Mouse (Mus musculus) intestine, postnatal 0 days (tissue): Measurements from ENCODE around the gene Gtf2h3. TPM values are rescaled to one million over a fixed set of nuclear protein-coding genes. Genes with fewer than 3 reads are reported as not detected.
"Not testable (repeated sequence)": the region's sequence is repeated elsewhere in the genome, so short reads cannot be mapped to it uniquely, and the experiment has no call there.

Source experiments
- ATAC-seq: fragments of 200-750 bp; cut with Nextera tagmentation; 2 replicates; pipeline ENCODE4 v1.8.0; 2017; ENCODE audit warnings: mild to moderate bottlenecking, moderate TSS enrichment, moderate library complexity
- H3K27ac ChIP-seq: fragments of 300-500 bp; sonication (generic); 2 replicates; pipeline ENCODE4 v1.5.1; 2014; ENCODE audit warnings: mild to moderate bottlenecking, low read depth, low read length, moderate library complexity
- H3K27me3 ChIP-seq: fragments of 300-500 bp; sonication (generic); replicated peaks from 2 replicates; pipeline ENCODE4 v1.6.1; 2014; ENCODE audit warnings: low read length, mixed read lengths; ENCODE audit not compliant: control insufficient read depth, insufficient read depth
- H3K36me3 ChIP-seq: fragments of 300-500 bp; sonication (generic); 2 replicates; pipeline ENCODE4 v1.6.1; 2014; ENCODE audit warnings: mild to moderate bottlenecking, moderate library complexity; ENCODE audit not compliant: control insufficient read depth, insufficient read depth
- H3K4me1 ChIP-seq: fragments of 300-500 bp; sonication (generic); replicated peaks from 2 replicates; pipeline ENCODE4 v1.6.1; 2014; ENCODE audit warnings: antibody characterized with exemption, low read length, mixed read lengths; ENCODE audit not compliant: control insufficient read depth, insufficient read depth
- H3K4me2 ChIP-seq: fragments of 300-500 bp; sonication (generic); replicated peaks from 2 replicates; pipeline ENCODE4 v1.6.1; 2014; ENCODE audit warnings: low read depth, mild to moderate bottlenecking, moderate library complexity
- H3K4me3 ChIP-seq: fragments of 300-500 bp; sonication (generic); 2 replicates; pipeline ENCODE4 v1.5.1; 2014; ENCODE audit warnings: low read depth, low read length
- H3K9ac ChIP-seq: fragments of 300-500 bp; sonication (generic); 2 replicates; pipeline ENCODE4 v1.6.1; 2014; ENCODE audit warnings: mild to moderate bottlenecking, low read depth, low read length
- H3K9me3 ChIP-seq: fragments of 300-500 bp; sonication (generic); 2 replicates; pipeline ENCODE4 v1.6.1; 2016; ENCODE audit warnings: mixed run types; ENCODE audit not compliant: control insufficient read depth
- CTCF ChIP-seq: sonication (generic); IDR thresholded peaks from 2 replicates; pipeline ENCODE4 v1.5.1; 2016; ENCODE audit warnings: low read depth, mild to moderate bottlenecking, control low read depth, antibody characterized with exemption, moderate library complexity
- WGBS: fragments of 180-500 bp; shearing (Covaris S2); extraction: QIAGEN DNeasy Blood & Tissue Kit; methylation state at CpG from one replicate; pipeline ENCODE4 v1.1.7; 2014; 5-methylcytosine and 5-hydroxymethylcytosine counted together
- polyA plus RNA-seq: library from polyadenylated mRNA; unstranded; fragments of >200 nt; fragmentation: Nextera tagmentation; extraction: Ambion mirVana; gene quantifications from 2 replicates; pipeline ENCODE4 v1.2.1, GENCODE M21; 2015

Gtf2h3 gene
- polyA plus RNA-seq, 1 experiment from 2014 or later, result 15.9 TPM

DNA sequence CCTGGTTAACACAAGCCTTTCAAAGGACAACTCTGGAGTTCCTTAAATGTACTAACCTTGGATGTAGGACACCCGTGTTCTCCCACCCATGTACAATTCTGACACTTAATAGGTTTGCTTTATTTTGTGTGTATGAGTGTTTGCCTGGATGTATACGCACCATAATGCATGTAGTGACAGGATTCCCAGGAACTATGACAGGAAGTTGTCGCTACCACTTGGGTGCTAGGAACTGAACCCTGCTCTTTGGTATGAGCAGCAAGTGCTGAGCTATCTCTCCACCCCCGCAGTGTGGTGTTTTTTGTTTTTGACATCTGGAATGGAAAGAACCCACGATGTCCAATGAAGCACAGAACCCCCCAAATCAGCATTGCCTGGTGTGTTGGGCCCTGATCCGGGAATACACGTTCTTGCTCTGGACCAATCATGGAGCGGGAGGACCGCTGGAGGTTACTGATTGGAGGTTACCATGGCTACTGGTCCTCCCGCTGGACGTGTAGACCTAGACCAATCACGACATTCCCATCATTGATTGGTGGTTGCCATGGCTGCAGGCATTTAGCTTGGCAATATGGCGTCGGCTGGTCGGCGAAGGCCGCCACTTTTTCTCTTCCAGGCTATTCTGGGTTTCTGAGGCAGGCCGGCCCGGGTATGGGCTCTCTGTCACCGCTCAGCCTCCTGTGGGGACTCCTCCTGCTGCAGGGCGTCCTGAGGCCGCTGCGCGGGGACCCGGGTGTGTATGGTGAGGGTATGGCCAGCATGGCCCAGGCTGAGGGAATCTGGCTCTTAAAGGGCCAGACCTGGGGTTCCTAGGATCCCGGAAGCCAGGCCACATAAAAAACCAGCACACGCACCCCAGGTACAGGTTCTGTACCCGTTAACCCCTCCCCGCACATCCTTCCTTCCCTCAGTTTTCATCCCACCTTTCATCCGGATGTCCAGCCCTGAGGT lies 19.6 kb downstream of the Gtf2h3 start:
- Histone ChIP-seq H3K36me3 (peaks cover 21% of the 10 kb centered on the region; the same call in 1 of the 2 replicates), H3K4me3 (peak overlapping the region; percentile 88), H3K4me2 (peak overlapping the region; percentile 84), H3K9me3 (no peaks in the 10 kb centered on the region), H3K27ac (no peak overlapping the region), H3K27me3 (no peaks in the 10 kb centered on the region), H3K9ac (peak overlapping the region; percentile 62), H3K4me1 (peaks cover 4% of the 10 kb centered on the region; the same call in 1 of the 2 replicates)
- ATAC-seq, result peak; percentile 99
- no peak for TF ChIP-seq CTCF
- WGBS, result 7% methylated on average over 30 of the region's 30 CpGs

DNA sequence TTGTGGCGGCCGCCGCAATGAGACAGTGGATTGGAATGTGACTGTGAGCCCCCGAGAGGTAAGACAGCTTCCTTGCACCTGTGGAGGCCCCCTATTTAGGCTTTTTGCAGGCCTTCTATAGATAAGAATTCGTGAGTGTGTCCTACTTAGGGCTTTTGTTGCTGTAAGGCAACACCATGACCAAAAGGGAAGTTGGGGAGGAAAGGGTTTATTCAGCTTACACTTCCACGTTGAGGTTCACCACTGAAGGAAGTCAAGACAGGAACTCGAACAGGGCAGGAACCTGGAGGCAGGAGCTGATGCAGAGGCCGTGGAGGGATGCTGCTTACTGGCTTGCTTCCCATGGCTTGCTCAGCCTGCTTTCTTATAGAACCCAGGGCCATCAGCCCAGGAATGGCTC lies 20.8 kb downstream of the Gtf2h3 start:
- not testable (repeated sequence) for H3K9me3 ChIP-seq, H3K4me3 ChIP-seq, ATAC-seq, H3K4me1 ChIP-seq, H3K9ac ChIP-seq, H3K27me3 ChIP-seq, H3K4me2 ChIP-seq, H3K27ac ChIP-seq
- WGBS, result 57% methylated on average over 8 of the region's 8 CpGs
- H3K36me3 ChIP-seq, result peaks cover 14% of the 10 kb centered on the region; the same call in 1 of the 2 replicates

DNA sequence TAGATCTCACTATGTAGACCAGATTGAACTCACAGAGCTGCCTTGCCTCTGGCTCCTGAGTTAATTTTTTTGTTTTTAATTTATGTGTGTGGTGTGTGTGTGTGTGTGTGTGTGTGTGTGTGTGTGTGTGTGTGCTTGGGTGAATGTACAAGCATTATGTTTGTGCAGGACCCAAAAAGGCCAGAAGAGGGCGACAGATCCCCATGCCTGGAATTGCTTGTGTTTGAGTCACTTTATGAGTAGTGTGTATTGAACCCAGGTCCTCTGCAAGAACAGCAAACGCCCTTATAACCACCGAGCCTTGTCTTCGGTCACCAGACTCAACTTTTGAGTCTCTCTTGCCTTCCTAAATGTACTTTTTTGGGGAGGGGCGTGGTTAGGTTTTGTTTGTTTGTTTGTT lies 23.4 kb downstream of the Gtf2h3 start:
- TF ChIP-seq CTCF, result peak; percentile 85
- no peak for ATAC-seq
- Histone ChIP-seq H3K9ac (no peak overlapping the region), H3K4me3 (no peak overlapping the region), H3K9me3 (no peaks in the 10 kb centered on the region), H3K36me3 (no peaks in the 10 kb centered on the region), H3K27ac (no peak overlapping the region), H3K4me1 (peaks cover 4% of the 10 kb centered on the region; the same call in 1 of the 2 replicates), H3K27me3 (no peaks in the 10 kb centered on the region), H3K4me2 (no peak overlapping the region)
- WGBS, result 66% methylated on average over 5 of the region's 5 CpGs

GRCm38 (mm10) chr5:124604296-124604695 lies 25.4 kb downstream of the Gtf2h3 start:
- ATAC-seq, result no peak
- H3K4me1 ChIP-seq, result peaks cover under 1% of the 10 kb centered on the region; the same call in 1 of the 2 replicates
- H3K4me2 ChIP-seq, result no peak overlapping the region
- H3K9me3 ChIP-seq, result no peaks in the 10 kb centered on the region
- H3K36me3 ChIP-seq, result no peaks in the 10 kb centered on the region
- no peak overlapping the region for H3K27ac ChIP-seq
- TF ChIP-seq CTCF, result 0 out of 2 replicates have a peak, but pooled peaks have one; percentile 11
- no peak overlapping the region for H3K4me3 ChIP-seq
- H3K9ac ChIP-seq, result no peak overlapping the region
- WGBS, result 90% methylated on average over 4 of the region's 4 CpGs
- H3K27me3 ChIP-seq, result no peaks in the 10 kb centered on the region

GRCm38 (mm10) chr5:124605041-124605622 lies 26.2 kb downstream of the Gtf2h3 start:
- H3K4me1 ChIP-seq, result no peaks in the 10 kb centered on the region
- no peak overlapping the region for H3K4me3 ChIP-seq
- no peaks in the 10 kb centered on the region for H3K9me3 ChIP-seq
- H3K36me3 ChIP-seq, result no peaks in the 10 kb centered on the region
- 69% methylated on average over 17 of the region's 17 CpGs for WGBS
- no peaks in the 10 kb centered on the region for H3K27me3 ChIP-seq
- ATAC-seq, result no peak
- no peak for TF ChIP-seq CTCF
- H3K4me2 ChIP-seq, result no peak overlapping the region
- H3K9ac ChIP-seq, result no peak overlapping the region
- no peak overlapping the region for H3K27ac ChIP-seq

- TF ChIP-seq CTCF, result peak; percentile 55
- 79% methylated on average over 10 of the region's 10 CpGs for WGBS
- H3K27ac ChIP-seq, result no peak overlapping the region
Measured at GRCm38 (mm10) chr5:124610965-124611364, 32.0 kb downstream of the Gtf2h3 start.

More at GRCm38 (mm10) chr5:124610965-124611364, 32.0 kb downstream of the Gtf2h3 start:
- Histone ChIP-seq H3K4me2 (no peak overlapping the region), H3K36me3 (no peaks in the 10 kb centered on the region), H3K9ac (no peak overlapping the region), H3K27me3 (no peaks in the 10 kb centered on the region), H3K4me3 (no peak overlapping the region), H3K4me1 (no peaks in the 10 kb centered on the region), H3K9me3 (no peaks in the 10 kb centered on the region)
- ATAC-seq, result no peak
